Mouse (Mus musculus) MEL-GATA-1-ER (cell line): Measurements from ENCODE around the gene Ankrd54.

Experiments used
- DNase-seq: peaks from one replicate; pipeline ENCODE4 v3.0.0-alpha.2; 2012; ENCODE audit warnings: low read depth; ENCODE audit errors: extremely low read depth

The Ankrd54 gene

GRCm38 (mm10) chr15:79062376-79063159 is at the start of gene Ankrd54:
Gene Ankrd54, minus strand, starts transcription at chr15:79062893.
- peak; percentile 100 for DNase-seq

- no peak for DNase-seq
These were observed 49.1 kb upstream of the Ankrd54 start for GRCm38 (mm10) chr15:79111774-79112173.

GRCm38 (mm10) chr15:79110528-79110927 is 47.8 kb upstream of the Ankrd54 start:
- DNase-seq, result no peak

GRCm38 (mm10) chr15:79110031-79110430 is 47.3 kb upstream of the Ankrd54 start:
- no peak for DNase-seq

- peak; percentile 56 for DNase-seq
These were observed 46.7 kb upstream of the Ankrd54 start for GRCm38 (mm10) chr15:79109321-79109934.

GRCm38 (mm10) chr15:79108421-79109320 is 46.0 kb upstream of the Ankrd54 start, which contains the start of gene Micall1:
Gene Micall1, plus strand, starts transcription at chr15:79108898.
- peak; percentile 54 for DNase-seq

- DNase-seq, result no peak
These were observed 45.3 kb upstream of the Ankrd54 start for GRCm38 (mm10) chr15:79107966-79108365.

GRCm38 (mm10) chr15:79105804-79106203 is 43.1 kb upstream of the Ankrd54 start:
- DNase-seq, result no peak

- no peak for DNase-seq
These were observed 40.6 kb upstream of the Ankrd54 start for GRCm38 (mm10) chr15:79103264-79103663.

GRCm38 (mm10) chr15:79101531-79101930 is 38.8 kb upstream of the Ankrd54 start:
- no peak for DNase-seq

- no peak for DNase-seq
These were observed 37.7 kb upstream of the Ankrd54 start for GRCm38 (mm10) chr15:79100391-79100790.

- no peak for DNase-seq
These were observed 36.8 kb upstream of the Ankrd54 start for GRCm38 (mm10) chr15:79099456-79099855.

GRCm38 (mm10) chr15:79098868-79099267 is 36.2 kb upstream of the Ankrd54 start:
- no peak for DNase-seq

- no peak for DNase-seq
These were observed 35.5 kb upstream of the Ankrd54 start for GRCm38 (mm10) chr15:79098220-79098619.

- no peak for DNase-seq
These were observed 34.9 kb upstream of the Ankrd54 start for GRCm38 (mm10) chr15:79097611-79098025.

- DNase-seq, result no peak
These were observed 34.4 kb upstream of the Ankrd54 start for GRCm38 (mm10) chr15:79097135-79097534.

GRCm38 (mm10) chr15:79096556-79096955 is 33.9 kb upstream of the Ankrd54 start:
- DNase-seq, result no peak

- DNase-seq, result no peak
These were observed 32.8 kb upstream of the Ankrd54 start for GRCm38 (mm10) chr15:79095483-79095882.

GRCm38 (mm10) chr15:79093083-79093839 is 30.6 kb upstream of the Ankrd54 start:
- no peak for DNase-seq

GRCm38 (mm10) chr15:79092284-79092683 is 29.6 kb upstream of the Ankrd54 start:
- no peak for DNase-seq

- DNase-seq, result no peak
These were observed 16.9 kb upstream of the Ankrd54 start for GRCm38 (mm10) chr15:79079567-79079966.
